Mouse (Mus musculus): Measurements from ENCODE around the gene Msmo1. TPM values are rescaled to one million over a fixed set of nuclear protein-coding genes. Genes with fewer than 3 reads are reported as not detected.
A peak's percentile ranks its signal among the peaks of the same experiment; 100 is the strongest.

The Msmo1 gene
- polyA plus RNA-seq, 1 experiment from 2014 or later = 114 TPM

DNA sequence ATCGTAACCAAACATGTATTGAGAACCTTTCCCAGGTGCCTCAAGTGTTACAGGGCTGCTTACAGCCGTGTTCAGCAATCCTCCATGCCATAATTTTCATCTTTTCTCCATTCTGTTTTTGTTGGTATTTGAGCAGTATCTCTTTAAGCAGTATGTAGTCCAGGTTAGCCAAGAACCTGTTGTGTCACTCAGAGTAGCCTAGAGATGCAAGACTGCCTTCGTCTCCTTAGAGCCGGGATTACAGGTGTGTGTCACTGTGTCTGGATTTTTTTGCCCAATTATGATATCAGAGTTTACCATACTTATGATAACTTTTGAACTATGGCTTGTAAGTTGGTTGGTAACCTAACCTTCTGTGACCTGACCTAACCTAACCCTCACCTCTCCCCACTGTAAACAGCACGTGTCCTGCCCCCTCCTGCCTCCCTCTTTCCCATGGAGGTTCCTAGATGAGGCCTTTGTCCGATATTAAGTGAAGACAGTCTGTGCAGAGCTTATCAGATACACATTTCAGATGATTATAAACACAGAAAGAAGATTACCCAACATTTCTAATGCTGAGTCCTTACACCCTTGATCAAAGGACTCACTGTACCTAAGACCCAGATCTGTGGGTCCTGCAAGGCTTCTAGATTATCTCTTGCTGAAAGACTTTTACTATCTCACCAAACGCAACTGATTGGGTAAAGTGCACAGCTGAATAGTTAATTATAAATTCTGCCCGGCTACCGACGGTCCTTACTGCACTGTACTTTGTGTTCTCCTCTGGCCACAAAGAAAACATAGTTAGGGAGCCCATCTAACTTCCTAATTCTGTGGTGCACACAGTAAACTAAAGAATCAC lies 12.8 kb upstream of the Msmo1 start:
- H3K4me2 ChIP-seq = no peak overlapping the region
- H3K27me3 ChIP-seq = no peaks in the 10 kb centered on the region
- peak; percentile 76 for ATAC-seq (ENCODE audit: low read depth)
- no peaks in the 10 kb centered on the region for H3K9me3 ChIP-seq (replicated peaks)
- no peak overlapping the region; the same call in 1 of the 2 replicates for H3K27ac ChIP-seq
- DNase-seq = no peak
- peaks cover 2% of the 10 kb centered on the region; the same call in 1 of the 2 replicates for H3K4me1 ChIP-seq (replicated peaks)
- 64% methylated on average over 10 of the region's 10 CpGs for WGBS (ENCODE audit: insufficient replicate concordance)
- no peak overlapping the region for H3K4me3 ChIP-seq (replicated peaks)
- no peak overlapping the region for H3K9ac ChIP-seq
- peaks cover 11% of the 10 kb centered on the region; the same call in 1 of the 2 replicates for H3K36me3 ChIP-seq

DNA sequence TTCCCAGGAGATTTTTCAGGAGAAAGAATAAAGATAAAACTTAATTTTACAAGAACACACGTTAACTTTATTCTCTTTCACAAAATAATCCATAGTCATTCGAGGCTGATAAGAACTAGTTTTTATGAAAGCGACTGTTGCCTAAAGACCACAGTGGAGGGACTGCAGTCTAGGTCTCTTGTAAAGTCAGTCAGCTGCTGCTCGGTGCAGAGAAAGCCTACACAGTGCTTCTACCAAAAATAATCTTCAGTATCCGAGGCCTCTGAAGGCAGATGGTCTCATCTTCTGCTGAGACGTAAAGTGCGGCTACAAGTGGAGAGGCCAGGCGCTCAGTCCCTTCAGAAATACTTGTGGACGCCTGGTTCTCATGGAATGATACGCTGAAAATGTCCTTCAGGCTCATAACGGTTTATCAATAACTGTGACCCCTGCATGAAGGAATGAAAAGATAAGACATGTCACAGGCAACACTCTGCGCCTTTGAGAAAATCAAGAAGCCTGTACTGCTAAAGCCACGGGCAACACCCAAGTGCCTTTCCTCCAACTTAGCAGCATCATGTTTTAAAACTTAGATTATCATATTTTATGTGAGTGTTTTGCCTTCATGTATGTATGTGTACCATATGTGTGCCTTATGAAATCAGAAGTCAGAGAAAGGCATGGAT lies 7.1 kb upstream of the Msmo1 start:
- no peak overlapping the region for H3K4me3 ChIP-seq (replicated peaks)
- WGBS (ENCODE audit: insufficient replicate concordance) = 39% methylated on average over 13 of the region's 13 CpGs
- peak overlapping the region; percentile 78 for H3K27ac ChIP-seq
- DNase-seq (peak; percentile 6), ATAC-seq (ENCODE audit: low read depth) (peak; percentile 75)
- no peaks in the 10 kb centered on the region for H3K36me3 ChIP-seq
- no peaks in the 10 kb centered on the region for H3K9me3 ChIP-seq (replicated peaks)
- peak overlapping the region; percentile 46 for H3K4me2 ChIP-seq
- no peaks in the 10 kb centered on the region for H3K27me3 ChIP-seq
- peak overlapping the region; percentile 52 for H3K9ac ChIP-seq
- peaks cover 11% of the 10 kb centered on the region for H3K4me1 ChIP-seq (replicated peaks)

DNA sequence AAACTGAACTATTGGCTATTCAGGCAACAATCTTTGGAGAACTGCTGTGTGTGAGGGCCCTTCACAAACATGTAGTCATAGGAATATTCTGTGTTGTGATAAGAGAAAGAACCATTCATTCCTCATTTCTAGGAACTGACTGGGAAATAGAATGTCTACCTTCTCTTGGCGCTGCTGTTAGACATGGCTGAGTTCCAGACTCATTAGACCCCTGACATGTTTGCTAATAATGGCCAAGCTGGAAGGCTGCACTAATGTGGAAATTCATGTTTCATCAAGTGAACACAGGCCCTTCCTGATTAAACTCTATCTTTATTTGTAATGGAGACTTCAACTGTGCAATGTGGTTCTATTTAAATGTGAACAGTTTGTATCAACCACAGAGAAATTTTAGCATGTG lies 5.3 kb upstream of the Msmo1 start:
- DNase-seq (no peak), ATAC-seq (ENCODE audit: low read depth) (no peak)
- no peaks in the 10 kb centered on the region for H3K36me3 ChIP-seq
- no peaks in the 10 kb centered on the region for H3K27me3 ChIP-seq
- no peak overlapping the region for H3K27ac ChIP-seq
- 58% methylated on average over 1 of the region's 1 CpGs for WGBS (ENCODE audit: insufficient replicate concordance)
- no peak overlapping the region for H3K9ac ChIP-seq
- no peaks in the 10 kb centered on the region for H3K9me3 ChIP-seq (replicated peaks)
- H3K4me2 ChIP-seq = no peak overlapping the region
- H3K4me3 ChIP-seq (replicated peaks) = no peak overlapping the region
- H3K4me1 ChIP-seq (replicated peaks) = peaks cover 21% of the 10 kb centered on the region

- Histone ChIP-seq H3K4me2 (no peak overlapping the region), H3K36me3 (no peaks in the 10 kb centered on the region), H3K4me3 (replicated peaks) (no peak overlapping the region), H3K27ac (no peak overlapping the region), H3K9me3 (replicated peaks) (no peaks in the 10 kb centered on the region), H3K4me1 (replicated peaks) (peaks cover 34% of the 10 kb centered on the region), H3K9ac (no peak overlapping the region), H3K27me3 (no peaks in the 10 kb centered on the region)
- ATAC-seq (ENCODE audit: low read depth) (no peak), DNase-seq (no peak)
- 64% methylated on average over 3 of the region's 3 CpGs for WGBS (ENCODE audit: insufficient replicate concordance)
Observed at GRCm38 (mm10) chr8:64736767-64737323, 3.3 kb upstream of the Msmo1 start.

- Histone ChIP-seq H3K36me3 (peaks cover 7% of the 10 kb centered on the region), H3K27me3 (no peaks in the 10 kb centered on the region), H3K27ac (peak overlapping the region; percentile 29; the same call in 1 of the 2 replicates), H3K4me3 (replicated peaks) (no peak overlapping the region), H3K4me1 (replicated peaks) (peaks cover 24% of the 10 kb centered on the region), H3K9me3 (replicated peaks) (no peaks in the 10 kb centered on the region), H3K9ac (no peak overlapping the region), H3K4me2 (no peak overlapping the region)
- ATAC-seq (ENCODE audit: low read depth) (no peak), DNase-seq (no peak)
- 36% methylated on average over 8 of the region's 8 CpGs for WGBS (ENCODE audit: insufficient replicate concordance)
Observed at GRCm38 (mm10) chr8:64735161-64735560, 1.6 kb upstream of the Msmo1 start.

DNA sequence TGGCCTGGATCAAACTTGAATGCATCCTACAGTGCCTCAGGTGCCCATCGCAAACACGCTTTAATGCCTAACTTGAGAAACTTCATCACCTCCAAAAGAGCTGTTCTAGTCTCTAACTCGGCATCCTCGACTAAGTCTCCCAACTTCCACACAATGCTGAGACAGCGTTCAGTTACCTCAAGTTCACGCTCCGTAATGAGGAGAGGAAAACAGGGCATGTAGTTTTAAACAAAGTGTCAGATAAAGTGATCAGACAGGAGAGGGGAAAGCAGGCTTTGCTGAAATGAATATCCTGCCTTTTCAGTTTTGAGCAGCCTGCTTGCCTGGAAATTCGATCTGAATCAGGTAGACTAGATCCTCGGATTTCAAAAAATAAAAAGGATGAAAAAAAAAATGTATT lies 996 bp downstream of the Msmo1 start:
- ATAC-seq (ENCODE audit: low read depth) (no peak), DNase-seq (no peak)
- H3K9me3 ChIP-seq (replicated peaks) = no peaks in the 10 kb centered on the region
- peaks cover 14% of the 10 kb centered on the region for H3K36me3 ChIP-seq
- H3K4me1 ChIP-seq (replicated peaks) = peaks cover 29% of the 10 kb centered on the region
- peak overlapping the region; percentile 85 for H3K4me2 ChIP-seq
- peak overlapping the region; percentile 80; the same call in 1 of the 2 replicates for H3K27ac ChIP-seq
- peak overlapping the region; percentile 79 for H3K4me3 ChIP-seq (replicated peaks)
- 20% methylated on average over 9 of the region's 9 CpGs for WGBS (ENCODE audit: insufficient replicate concordance)
- no peaks in the 10 kb centered on the region for H3K27me3 ChIP-seq
- H3K9ac ChIP-seq = peak overlapping the region; percentile 81

DNA sequence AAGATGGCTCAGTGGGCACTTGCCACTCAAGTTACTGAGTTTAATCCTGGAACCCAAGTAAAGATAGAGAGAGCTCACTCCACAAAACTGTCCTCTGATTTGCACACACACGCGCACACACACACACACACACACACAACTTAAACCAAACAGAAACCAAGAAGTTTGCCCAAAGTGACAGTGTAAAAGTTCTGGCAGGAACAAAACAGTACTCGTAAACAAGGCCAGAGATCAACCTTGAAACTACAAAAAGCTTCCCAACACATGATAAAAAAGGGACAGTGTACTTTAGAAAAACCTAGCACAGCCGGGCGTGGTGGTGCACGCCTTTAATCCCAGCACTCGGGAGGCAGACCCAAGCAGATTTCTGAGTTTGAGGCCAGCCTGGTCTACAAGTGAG lies 5.4 kb downstream of the Msmo1 start:
- Histone ChIP-seq H3K4me3 (replicated peaks) (no peak overlapping the region), H3K4me1 (replicated peaks) (peaks cover 18% of the 10 kb centered on the region), H3K27ac (no peak overlapping the region), H3K36me3 (peaks cover 39% of the 10 kb centered on the region), H3K4me2 (no peak overlapping the region), H3K27me3 (no peaks in the 10 kb centered on the region), H3K9me3 (replicated peaks) (no peaks in the 10 kb centered on the region), H3K9ac (no peak overlapping the region)
- ATAC-seq (ENCODE audit: low read depth) (no peak), DNase-seq (no peak)
- WGBS (ENCODE audit: insufficient replicate concordance) = 79% methylated on average over 7 of the region's 7 CpGs

DNA sequence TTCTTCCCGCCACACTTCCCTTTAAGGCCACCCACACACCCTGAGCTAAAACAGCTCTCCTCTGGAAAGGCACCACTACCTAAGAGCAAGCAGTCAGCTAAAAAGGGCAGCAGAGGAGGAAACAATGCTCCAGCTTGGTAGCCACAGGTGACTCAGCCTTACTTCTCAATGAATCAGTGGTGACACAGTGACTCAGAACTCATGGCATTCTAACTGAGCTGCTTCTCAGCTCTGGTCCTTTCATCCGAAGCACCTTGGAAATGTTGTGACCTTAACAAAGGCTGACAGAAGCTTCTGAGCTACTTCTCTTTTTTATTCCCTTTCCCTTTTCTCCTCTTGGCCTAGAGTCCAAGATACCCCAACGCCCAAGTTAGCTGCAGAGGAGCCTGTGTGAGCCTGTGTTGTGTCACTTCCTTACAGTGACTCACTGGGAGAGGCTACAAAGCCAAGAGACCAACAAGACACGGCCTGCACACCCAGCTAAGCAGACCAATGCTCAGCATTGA lies 7.3 kb downstream of the Msmo1 start:
- Histone ChIP-seq H3K36me3 (peaks cover 51% of the 10 kb centered on the region), H3K4me3 (replicated peaks) (no peak overlapping the region), H3K9ac (no peak overlapping the region), H3K4me2 (no peak overlapping the region), H3K27me3 (no peaks in the 10 kb centered on the region), H3K9me3 (replicated peaks) (no peaks in the 10 kb centered on the region), H3K4me1 (replicated peaks) (peaks cover 4% of the 10 kb centered on the region; the same call in 1 of the 2 replicates), H3K27ac (no peak overlapping the region)
- DNase-seq (no peak), ATAC-seq (ENCODE audit: low read depth) (no peak)
- 57% methylated on average over 4 of the region's 4 CpGs for WGBS (ENCODE audit: insufficient replicate concordance)

DNA sequence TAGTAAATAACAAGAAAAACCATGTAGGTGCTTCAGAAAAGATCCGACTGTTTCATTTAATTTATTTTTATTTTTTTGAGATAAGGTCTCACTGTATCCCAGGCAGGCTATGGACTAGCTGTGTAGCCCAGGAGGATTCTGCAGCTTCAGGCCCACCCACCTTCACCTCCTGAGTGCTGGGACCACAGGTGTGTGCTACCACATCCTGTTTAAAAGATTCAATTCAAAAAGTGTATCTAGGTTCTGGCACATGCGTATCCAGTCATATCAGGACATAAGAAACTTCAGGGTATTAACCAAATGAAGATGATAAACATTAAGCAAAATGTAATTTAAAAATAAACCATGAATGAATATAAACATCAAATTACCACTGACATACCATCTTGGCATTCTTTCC lies 10.4 kb downstream of the Msmo1 start:
- Histone ChIP-seq H3K9ac (no peak overlapping the region), H3K27ac (no peak overlapping the region), H3K4me2 (no peak overlapping the region), H3K4me1 (replicated peaks) (peaks cover 2% of the 10 kb centered on the region; the same call in 1 of the 2 replicates), H3K4me3 (replicated peaks) (no peak overlapping the region), H3K27me3 (no peaks in the 10 kb centered on the region), H3K9me3 (replicated peaks) (no peaks in the 10 kb centered on the region), H3K36me3 (peaks cover 64% of the 10 kb centered on the region)
- ATAC-seq (ENCODE audit: low read depth) = no peak
- WGBS (ENCODE audit: insufficient replicate concordance) = 73% methylated on average over 2 of the region's 2 CpGs
- no peak for DNase-seq

- no peak overlapping the region for H3K27ac ChIP-seq
- ATAC-seq (ENCODE audit: low read depth) (no peak), DNase-seq (no peak)
- no peak overlapping the region for H3K4me2 ChIP-seq
- no peaks in the 10 kb centered on the region for H3K4me1 ChIP-seq (replicated peaks)
- no peak overlapping the region for H3K4me3 ChIP-seq (replicated peaks)
- no peak overlapping the region for H3K9ac ChIP-seq
- H3K36me3 ChIP-seq = peaks cover 46% of the 10 kb centered on the region
- no peaks in the 10 kb centered on the region for H3K9me3 ChIP-seq (replicated peaks)
- WGBS (ENCODE audit: insufficient replicate concordance) = 80% methylated on average over 7 of the region's 7 CpGs
- no peaks in the 10 kb centered on the region for H3K27me3 ChIP-seq
Observed at GRCm38 (mm10) chr8:64717868-64718267, 15.7 kb downstream of the Msmo1 start.

GRCm38 (mm10) chr8:64712499-64712898 lies 21.1 kb downstream of the Msmo1 start:
- H3K9ac ChIP-seq = no peak overlapping the region
- H3K4me3 ChIP-seq (replicated peaks) = no peak overlapping the region
- no peak overlapping the region for H3K27ac ChIP-seq
- no peak overlapping the region for H3K4me2 ChIP-seq
- H3K4me1 ChIP-seq (replicated peaks) = 0 out of 2 replicates have a peak, but pooled peaks cover 2% of the 10 kb centered on the region
- ATAC-seq (ENCODE audit: low read depth) = no peak
- no peaks in the 10 kb centered on the region for H3K27me3 ChIP-seq
- H3K9me3 ChIP-seq (replicated peaks) = no peaks in the 10 kb centered on the region
- no peak for DNase-seq
- 73% methylated on average over 7 of the region's 7 CpGs for WGBS (ENCODE audit: insufficient replicate concordance)
- peaks cover 8% of the 10 kb centered on the region for H3K36me3 ChIP-seq
